22 mouse cellular contexts compared by ENCODE assay signal in genomic region chr2:4535187-4535864, GRCm38 (mm10).
DNase-seq lines count a peak whose midpoint lies in the region; ATAC-seq and TF ChIP-seq lines count a peak whose summit lies in the region.
"Had no signal": no experiment of that assay in that cellular context is flagged by ENCODE, and none has a peak within 500 bp of the region (broad histone marks: within the 10 kb centered on the region; RNA-seq: fewer than 3 reads in every experiment).

No protein-coding gene starts in this region.

- 0 out of 2 replicates have a peak, but pooled peaks cover 3% of the 10 kb centered on the region for H3K4me1 ChIP-seq in heart, embryonic 12.5 days (replicated peaks)
- peaks cover 1% of the 10 kb centered on the region; the same call in 1 of the 2 replicates for H3K4me1 ChIP-seq in heart, adult 2 months (ENCODE audit: control insufficient read depth, insufficient read depth, low read length)

- no peaks in the 10 kb centered on the region for H3K79me2 ChIP-seq in heart, adult 2 months (replicated peaks; ENCODE audit: control insufficient read depth, insufficient read depth, low read length)

- H3K4me3 ChIP-seq in heart, embryonic 12.5 days: no peak overlapping the region
- no peak overlapping the region for H3K4me3 ChIP-seq in heart, adult 2 months

- 85% methylated on average over 9 of the region's 9 CpGs for WGBS in heart, embryonic 12.5 days
- 81% methylated on average over 9 of the region's 9 CpGs for WGBS in heart, adult 2 months

- intact Hi-C loops in gastrocnemius, postnatal 14 days (cut with DNase I; ENCODE audit: low total_unique reads): no loop called here
- intact Hi-C loops in heart, postnatal 36 days (cut with DNase I): no loop called here
- intact Hi-C loops in heart, adult 2 months (cut with DNase I): no loop called here
- intact Hi-C loops in heart, postnatal 10 days (cut with DNase I): no loop called here

- TF ChIP-seq POLR2A in heart, adult 2 months (IDR thresholded peaks at IDR 0.05; ENCODE audit: insufficient read depth, low read depth, low read length): no peak

- TF ChIP-seq EP300 in heart, adult 2 months (IDR thresholded peaks at IDR 0.05; ENCODE audit: insufficient read depth, low read depth, low read length): no peak

- DNase-seq in gastrocnemius, adult 18-20 months (ENCODE audit: low spot score): peak; percentile 38
- no peak for DNase-seq in gastrocnemius, postnatal 14 days
- peak; percentile 90 for DNase-seq in heart, adult 11 months
- no peak for DNase-seq in heart, postnatal 36 days
- peak; percentile 49 to 60 for DNase-seq in heart, adult 18-20 months
- DNase-seq in heart, adult 2 months: no peak
- no peak for DNase-seq in heart, postnatal 10 days
- DNase-seq: adrenal gland, adult 2 months; adrenal gland, adult 8-10 months; adrenal gland, postnatal 10 days; adrenal gland, postnatal 14 days; adrenal gland, postnatal 25 days; adrenal gland, postnatal 36 days; B cell, adult 2 months; cerebellum, adult 11 months; cerebellum, adult 11-12 months had no signal

- no peak for TF ChIP-seq CTCF in heart, adult 2 months (IDR thresholded peaks at IDR 0.05)

- no peak overlapping the region for H3K4me2 ChIP-seq in heart, embryonic 12.5 days

- H3K36me3 ChIP-seq in heart, embryonic 12.5 days: peaks cover 47% of the 10 kb centered on the region
- no peaks in the 10 kb centered on the region for H3K36me3 ChIP-seq in heart, adult 2 months (ENCODE audit: control insufficient read depth, insufficient read depth, low read length)
- H3K36me3 ChIP-seq: G1E had no signal

- H3K27ac ChIP-seq in heart, embryonic 12.5 days (ENCODE audit: poor library complexity, severe bottlenecking): no peak overlapping the region
- peak overlapping the region; percentile 20; the same call in 1 of the 2 replicates for H3K27ac ChIP-seq in heart, adult 2 months

- H3K9ac ChIP-seq in heart, embryonic 12.5 days: no peak overlapping the region
- no peak overlapping the region for H3K9ac ChIP-seq in heart, adult 2 months (ENCODE audit: low read depth, low read length)

- H3K9me3 ChIP-seq in heart, embryonic 12.5 days (replicated peaks): no peaks in the 10 kb centered on the region
- H3K9me3 ChIP-seq: G1E had no signal

- ATAC-seq in heart, embryonic 12.5 days (ENCODE audit: insufficient number of reproducible peaks, low FRiP score): no peak
- ATAC-seq: activated CD4-positive, CD25-positive, alpha-beta regulatory T cell, adult 4 months; CD4-positive, CD25-positive, alpha-beta regulatory T cell, adult 4 months; Patski had no signal

- no peaks in the 10 kb centered on the region for H3K27me3 ChIP-seq in heart, embryonic 12.5 days (replicated peaks)
- no peaks in the 10 kb centered on the region for H3K27me3 ChIP-seq in heart, adult 2 months (ENCODE audit: control insufficient read depth, insufficient read depth, low read length)
- H3K27me3 ChIP-seq: CH12.LX, Patski had no signal

Comparison
In these comparisons a context has a peak if more than half of its experiments do, and no peak if none do; other contexts are left out.
1. DNase-seq: peak in gastrocnemius, adult 18-20 months (single experiment), heart, adult 11 months (single experiment) and heart, adult 18-20 months (2 of 2); none in gastrocnemius, postnatal 14 days (single experiment), heart, postnatal 36 days (0 of 2), heart, adult 2 months (0 of 2) and heart, postnatal 10 days (0 of 2).